Mouse (Mus musculus) gastrocnemius, postnatal 14 days (tissue): Measurements from ENCODE around the gene Iqgap3. TPM values are rescaled to one million over a fixed set of nuclear protein-coding genes. Genes with fewer than 3 reads are reported as not detected.

Experiments
- DNase-seq: peaks from one replicate; pipeline ENCODE4 v3.0.0; 2021; ENCODE audit warnings: mixed read lengths
- intact Hi-C: fragments of 180-260 bp; cut with DNase I; formaldehyde crosslinking; loops from one replicate; pipeline ENCODE4 v1.15.1; 2025; ENCODE audit warnings: low total_unique reads
- total RNA-seq, 2 experiments: library from RNA; stranded (reverse); gene quantifications; 2 replicates each; pipeline ENCODE4 v1.2.3; 2021

Iqgap3 gene
- total RNA-seq, 2 experiments from 2014 or later: 2.5 to 2.7 TPM

DNA sequence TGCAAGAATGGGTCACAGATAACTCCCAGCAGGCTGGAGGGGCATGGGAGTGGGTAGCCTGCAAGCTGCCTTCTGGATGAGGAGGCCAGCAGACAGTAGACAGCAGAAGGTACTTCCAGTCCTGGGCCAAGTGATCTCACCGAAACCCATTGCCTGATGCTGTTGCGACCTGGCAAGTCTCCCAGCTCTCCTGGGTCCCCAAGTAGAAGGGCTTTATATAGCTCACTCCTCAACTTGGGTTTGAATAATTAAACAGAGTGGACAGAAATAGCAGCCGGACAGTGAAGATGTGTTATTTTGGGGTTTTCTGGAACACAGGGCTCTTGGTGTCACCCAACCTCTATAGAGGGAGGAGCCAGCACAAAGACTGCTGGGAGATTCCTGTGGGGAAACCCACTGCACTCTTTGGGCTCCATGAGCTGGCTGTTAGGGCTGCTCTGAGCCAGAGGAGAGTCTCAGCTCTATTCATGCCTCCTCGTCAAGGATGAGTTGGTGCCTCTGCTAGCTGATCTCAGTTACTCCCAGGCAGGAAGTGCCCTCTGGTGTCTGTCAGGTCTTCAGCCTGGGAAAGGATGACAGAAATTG is 51.5 kb downstream of the Iqgap3 start:
- DNase-seq: peak; percentile 61
- intact Hi-C loops: loop anchor here (5.0 kb wide), 1 partner anchor 36 kb away; no protein-coding TSS in a partner anchor

DNA sequence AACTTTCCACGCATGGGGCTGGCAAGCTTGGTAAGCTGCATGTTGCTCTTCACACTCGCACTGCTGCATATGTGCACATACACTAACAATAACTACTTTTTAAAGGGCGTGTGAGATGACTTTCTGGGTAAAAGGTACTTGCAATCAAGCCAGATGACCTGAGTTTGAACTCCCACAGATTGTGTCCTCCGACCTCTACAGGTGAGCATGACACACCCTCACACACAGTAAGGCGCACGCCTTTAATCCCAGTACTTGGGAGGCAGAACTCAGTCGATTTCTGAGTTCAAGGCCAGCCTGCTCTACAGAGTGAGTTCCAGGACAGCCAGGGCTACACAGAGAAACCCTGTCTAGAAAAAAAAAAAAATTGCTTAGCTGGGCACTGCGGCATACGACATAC is 54.6 kb downstream of the Iqgap3 start:
- no peak for DNase-seq
- intact Hi-C loops: loop anchor here (5.0 kb wide), 1 partner anchor 46 kb away; no protein-coding TSS in a partner anchor

DNA sequence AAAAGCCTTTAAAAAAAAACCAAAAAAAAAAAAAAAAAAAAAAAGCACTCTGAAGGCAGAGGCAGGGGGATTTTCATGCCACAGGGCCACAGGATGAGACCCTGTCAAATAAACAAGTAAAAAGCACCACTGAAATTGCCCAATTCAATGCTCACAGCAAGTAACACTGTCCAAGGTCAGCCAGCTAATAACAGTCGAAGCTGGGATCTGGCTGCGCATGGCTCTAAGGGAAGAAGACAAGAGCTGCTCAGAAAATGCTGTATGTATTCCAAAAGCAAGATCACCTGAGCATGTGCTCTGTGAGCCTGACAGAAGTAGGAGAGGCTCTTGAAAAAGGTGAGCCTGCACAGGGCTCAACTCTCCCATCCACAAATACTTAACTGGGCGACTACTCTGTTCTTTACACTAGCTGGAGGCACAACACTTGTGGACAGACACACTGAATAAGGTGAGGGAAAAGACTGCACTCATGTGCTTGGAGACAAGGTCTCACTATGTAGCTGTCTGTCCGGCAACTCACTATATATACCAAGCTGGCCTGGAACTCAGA is 55.2 kb downstream of the Iqgap3 start:
- intact Hi-C loops: loop anchor here (5.0 kb wide), 1 partner anchor 45 kb away; no protein-coding TSS in a partner anchor
- no peak for DNase-seq

DNA sequence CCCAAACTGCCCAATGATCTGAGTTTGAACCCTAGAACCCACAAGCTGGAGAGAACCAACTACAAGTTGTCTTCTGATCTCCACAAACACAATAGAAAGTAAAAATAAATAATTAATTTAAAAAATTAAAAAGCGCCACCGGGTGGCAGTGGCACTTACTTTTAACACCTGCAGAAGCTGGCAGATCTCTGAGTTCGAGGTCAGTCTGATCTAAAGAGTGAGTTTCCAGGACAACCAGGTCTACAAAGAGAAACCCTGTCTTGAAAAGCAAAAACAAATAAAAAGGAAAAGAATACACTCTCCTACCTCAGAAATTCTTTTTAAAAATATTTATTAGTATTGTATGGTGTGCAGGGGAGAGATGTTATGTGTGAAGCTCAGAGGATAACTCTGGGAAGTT is 56.0 kb downstream of the Iqgap3 start:
- DNase-seq: no peak
- intact Hi-C loops: loop anchor here (5.0 kb wide), 1 partner anchor 44 kb away; no protein-coding TSS in a partner anchor

DNA sequence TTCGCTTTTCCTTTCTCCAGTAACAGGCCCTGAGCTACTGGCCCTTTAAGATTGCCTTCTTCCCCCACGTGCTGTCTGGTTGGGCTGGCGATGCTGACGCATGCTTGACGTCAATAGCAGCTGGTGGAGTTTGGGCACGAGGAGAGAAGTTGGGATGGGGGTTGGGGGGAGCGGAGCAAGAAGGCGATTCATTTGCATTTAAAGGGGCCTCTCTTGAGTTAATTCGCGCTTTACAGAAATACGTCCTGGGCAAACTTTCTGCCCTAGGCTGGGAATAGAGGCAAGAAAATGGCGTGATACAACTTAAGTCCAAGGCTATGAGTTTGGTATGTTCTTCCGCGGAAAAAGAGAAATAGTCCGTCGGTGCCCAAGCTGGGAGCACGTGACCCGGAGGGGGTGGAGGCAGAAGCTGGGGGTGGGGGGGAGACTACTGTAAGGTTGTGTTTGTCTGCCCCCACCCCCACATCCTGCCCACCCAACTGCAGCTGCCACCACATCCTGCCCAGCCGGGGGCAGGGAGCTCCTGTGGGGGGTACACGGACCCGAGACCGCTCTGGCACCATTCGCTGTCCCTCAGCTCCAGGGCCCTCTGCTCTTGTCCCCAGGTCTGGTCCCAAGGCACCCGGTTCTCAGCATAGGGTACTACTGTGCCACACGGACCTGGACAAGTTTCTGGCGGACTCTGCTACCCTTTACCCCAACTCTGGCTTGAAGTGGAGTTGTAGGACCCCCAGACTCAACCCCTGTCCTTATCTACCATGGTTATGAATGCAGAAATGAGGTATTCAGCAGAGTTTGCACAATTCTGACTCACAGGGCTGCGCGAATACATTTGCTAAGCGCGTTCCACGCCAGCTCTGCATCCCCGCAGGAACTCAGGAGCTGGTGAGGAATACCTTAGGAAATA is 56.8 kb downstream of the Iqgap3 start:
- DNase-seq: peak; percentile 92
- intact Hi-C loops: loop anchor here (5.0 kb wide), 1 partner anchor 44 kb away; no protein-coding TSS in a partner anchor

DNA sequence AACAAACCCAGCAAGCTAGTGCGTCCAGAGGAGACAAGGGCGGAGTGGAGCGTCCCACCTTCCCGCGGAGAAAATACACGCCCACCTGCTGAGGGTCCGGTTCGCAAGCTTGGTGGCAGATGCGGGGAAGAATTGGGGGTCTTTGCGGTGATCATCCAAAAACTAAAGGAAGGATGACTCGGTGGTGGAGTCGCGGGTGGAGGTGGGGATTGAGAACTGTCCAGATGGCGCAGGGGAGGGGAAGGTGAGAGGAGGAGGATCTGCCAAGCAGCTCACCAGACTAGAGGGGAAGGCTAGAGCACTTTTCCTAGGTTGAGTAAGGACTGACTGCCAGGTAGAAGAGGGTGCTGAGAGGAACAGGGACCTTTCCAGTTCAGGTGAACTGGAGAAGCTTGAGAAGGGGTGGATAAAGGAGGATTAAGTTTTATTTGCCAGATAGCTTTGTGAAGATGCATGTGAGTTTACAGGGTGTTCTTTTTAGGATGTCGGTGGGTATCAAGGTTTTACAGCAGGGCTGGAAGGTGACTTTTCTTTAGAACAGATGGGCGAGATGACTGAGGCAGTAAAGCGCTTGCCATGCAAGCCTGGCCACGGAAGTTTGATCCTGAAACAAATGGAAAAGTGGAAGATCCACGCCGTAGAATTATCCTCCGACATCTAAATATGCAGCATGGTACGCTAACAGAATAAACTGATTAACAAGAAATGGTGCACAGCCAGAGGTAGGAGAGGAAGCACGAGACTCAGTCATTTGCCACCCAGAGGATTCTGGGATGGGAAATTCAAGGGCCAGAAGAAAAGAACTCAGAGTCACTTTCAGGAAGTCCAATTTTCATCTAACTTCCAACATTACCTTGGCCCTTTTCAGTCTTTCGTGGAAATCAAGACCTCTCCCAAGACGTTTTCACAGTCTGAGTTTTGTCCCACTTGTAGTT is 57.7 kb downstream of the Iqgap3 start:
- intact Hi-C loops: loop anchor here (5.0 kb wide), 1 partner anchor 43 kb away; no protein-coding TSS in a partner anchor
- DNase-seq: no peak

DNA sequence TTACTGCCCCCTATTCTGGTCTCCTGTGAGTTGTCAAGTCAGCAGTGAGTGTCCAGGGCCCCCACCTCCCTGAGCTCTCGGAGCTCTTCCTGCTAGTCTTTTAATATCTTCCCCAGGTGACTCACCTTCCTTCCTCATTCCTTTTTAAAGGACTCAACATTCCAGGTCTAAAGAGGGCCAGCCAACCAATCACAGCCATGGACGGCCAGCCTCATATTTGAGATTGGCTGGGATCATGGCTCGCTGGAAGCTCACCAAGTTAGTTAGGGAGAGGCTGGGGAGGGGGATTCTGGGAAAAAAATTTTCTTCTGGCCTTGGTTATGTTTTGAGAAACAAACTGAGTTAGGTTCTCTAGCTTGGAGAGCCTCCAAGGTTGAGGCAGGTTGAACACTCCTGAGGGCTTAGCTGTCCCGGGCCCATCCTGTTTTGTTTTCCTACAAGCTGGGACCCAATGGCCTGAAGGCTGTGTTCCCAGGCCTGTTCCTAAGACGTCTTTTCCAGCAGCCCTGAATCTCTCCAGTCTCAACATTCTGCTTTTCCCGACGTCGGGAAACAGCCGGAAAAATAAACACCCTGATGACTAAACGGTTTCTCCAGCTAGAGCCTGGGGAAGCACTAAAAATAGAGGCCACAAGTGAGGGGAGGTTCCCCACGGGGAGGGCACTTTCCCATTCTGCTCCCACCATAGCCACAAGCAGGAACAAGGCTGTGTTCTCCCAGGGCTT is 58.6 kb downstream of the Iqgap3 start:
- intact Hi-C loops: no loop called here
- DNase-seq: no peak

DNA sequence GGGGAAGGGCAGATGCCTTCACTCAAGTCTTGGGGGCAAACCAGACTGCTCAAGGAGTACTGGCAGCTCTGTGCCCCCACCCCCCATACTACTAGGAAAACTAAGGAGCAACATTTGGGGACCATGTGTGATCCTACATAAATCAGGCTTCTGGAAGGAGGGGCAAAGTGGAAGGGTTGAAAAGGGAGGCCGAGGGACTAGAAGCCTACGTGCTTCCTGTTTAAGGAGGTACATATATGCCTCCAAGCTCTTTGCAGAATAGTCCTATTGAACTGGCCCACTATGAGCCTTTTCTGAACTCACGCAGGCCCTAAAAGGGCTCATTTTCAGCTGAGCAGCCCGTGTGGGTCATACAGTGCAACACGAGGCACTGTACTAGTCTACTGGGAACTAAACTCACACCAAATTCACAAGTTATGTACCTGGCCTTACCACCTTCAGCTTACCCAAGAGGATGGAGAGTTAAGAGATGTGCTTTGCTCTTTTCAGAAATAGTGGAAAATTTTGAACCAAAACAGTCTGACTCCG is 59.2 kb downstream of the Iqgap3 start:
- intact Hi-C loops: no loop called here
- DNase-seq: no peak

DNA sequence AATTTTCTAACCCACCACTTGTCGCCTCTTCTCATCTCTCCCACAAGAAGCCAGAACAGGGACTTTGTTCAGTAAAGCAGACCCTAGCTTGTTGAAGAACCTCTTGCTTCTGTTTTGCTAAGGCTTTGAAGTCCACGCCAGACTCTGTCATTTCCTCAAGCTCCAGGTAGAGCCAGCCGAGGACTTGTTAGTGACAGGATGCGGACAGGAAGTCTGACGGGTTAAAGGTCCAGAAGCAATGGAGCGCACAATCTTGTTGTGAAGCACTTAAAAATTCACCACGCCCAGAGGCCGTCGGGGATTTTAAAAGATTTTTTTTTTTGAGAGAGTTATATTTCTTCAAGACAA is 59.6 kb downstream of the Iqgap3 start:
- intact Hi-C loops: no loop called here
- no peak for DNase-seq

DNA sequence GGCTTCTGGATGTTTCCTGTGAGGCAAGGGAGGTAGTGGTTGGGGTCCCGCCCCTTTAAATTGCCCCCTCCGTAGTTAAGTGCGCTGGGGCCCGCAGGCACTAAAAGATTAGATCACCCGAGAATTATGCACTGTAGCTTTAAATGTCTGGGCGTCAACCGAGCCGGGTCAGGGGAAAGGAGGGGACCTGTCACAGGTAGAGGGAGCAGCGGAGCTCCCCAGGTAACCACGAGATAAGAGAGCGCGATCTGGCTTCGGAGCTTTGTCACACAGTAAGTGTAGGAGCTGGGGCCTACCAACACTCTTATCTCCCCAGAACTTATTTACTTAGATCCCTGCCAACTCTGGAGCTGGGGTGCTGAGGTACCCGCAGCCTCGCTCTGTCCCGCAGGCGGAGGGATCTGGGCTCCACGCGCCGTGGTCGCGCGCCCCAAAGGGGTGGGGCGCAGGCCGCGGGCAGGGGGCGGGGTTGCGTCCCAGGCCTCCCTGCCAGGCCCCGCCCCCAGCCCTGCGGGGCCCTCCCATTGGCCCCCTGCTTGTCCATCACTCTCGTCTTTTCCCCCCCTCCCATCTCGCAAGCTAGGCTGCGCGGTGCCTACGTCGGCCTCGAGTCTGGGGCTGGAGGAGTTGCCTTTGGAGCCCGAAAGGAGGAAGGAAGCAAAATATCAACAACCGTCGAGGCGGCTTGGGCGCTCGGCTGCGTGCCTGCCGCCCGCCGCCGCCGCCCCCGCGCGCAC is 60.2 kb downstream of the Iqgap3 start, which contains the start of gene Mef2d:
Mef2d (plus strand) TSS at position 586 of the 737 bp plus-strand sequence.
- peak; percentile 96 for DNase-seq

DNA sequence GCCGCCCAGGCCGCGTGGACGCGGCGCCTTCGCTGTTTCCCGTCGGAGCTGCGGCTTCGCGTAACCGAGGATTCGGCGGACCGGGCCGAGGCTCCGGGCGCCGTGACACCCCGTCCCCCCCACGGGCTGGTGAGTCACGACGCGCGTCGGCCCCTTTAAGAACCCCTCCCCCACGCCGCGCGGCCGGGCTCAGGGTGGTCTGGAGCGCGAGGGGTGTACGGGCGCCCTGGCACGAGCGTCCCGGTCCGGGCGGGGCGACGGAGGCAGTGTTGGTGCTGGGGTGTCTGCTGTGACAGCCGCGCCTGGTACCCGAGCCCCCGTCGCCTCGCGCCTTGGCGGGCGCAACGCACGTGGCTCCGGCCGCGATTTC is 60.8 kb downstream of the Iqgap3 start:
- peak; percentile 69 for DNase-seq
- intact Hi-C loops: no loop called here

More for the DNA sequence above, 60.2 kb downstream of the Iqgap3 start, which contains the start of gene Mef2d:
- intact Hi-C loops: no loop called here

DNA sequence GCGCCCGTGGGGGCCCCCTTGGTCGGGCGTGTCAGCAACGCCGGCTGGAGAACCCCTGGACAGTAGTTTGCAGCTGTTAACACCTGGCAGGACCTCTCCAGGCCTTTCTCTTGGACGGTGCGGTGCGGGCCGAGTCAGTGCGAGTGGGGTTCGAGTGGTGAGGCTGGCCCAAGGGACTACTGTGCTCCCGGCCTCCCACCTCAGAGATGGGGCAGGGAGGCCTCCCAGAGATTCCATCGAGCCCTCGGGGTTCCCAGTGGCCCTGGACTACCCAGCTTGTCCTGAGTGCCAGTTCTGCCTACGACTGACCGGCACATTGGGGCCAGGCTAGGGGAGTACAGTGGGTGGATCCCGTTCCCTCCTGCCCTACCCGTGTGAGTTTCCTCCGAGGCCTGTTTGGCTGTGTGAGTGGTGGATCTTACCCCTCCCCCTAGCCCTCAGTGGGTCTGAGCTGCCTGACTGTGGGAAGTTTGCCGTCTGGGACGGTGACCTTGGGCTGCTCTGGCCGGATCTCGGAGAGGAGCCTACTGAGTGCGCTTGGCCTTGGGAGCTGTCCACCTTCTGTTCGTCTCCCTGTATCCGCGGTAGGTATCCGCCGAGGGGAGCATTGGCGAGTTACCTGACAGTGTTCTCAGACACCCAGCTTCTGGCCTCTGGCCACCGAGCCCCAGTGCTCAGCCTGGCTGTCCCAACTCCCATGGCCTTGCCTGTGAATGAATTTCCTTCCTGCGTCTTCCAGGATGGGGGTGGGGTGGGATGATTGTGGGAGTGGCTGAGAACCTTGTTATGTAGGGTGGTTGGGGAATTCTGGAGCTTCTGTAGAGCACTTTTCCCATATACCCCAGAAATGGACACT is 61.4 kb downstream of the Iqgap3 start:
- intact Hi-C loops: no loop called here
- DNase-seq: peak; percentile 71

DNA sequence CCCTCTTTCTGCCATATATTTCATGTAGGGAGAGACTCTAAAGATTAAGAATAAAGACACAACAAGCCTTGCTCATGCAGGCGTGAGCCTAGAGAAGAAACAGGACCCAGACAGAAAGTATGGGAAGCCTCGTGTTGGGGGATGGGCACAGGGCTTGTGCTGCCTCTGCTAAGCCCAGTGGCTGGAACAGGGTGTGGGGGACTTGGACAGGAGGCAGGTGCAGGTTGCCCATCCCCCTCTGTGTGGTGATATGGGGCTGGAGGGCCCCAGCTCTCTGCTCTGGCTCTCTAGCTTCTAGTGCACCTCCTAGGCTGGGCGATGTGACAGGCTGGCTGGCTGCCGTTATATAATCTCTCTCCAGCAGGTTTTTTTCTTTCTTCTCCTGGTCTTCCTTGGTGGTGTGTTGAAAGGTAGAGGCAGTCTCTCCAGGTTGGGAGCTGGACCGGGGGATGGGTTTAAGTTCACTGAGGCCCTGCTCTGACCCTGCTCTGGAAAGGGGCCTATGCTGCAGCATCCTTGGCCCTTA is 62.3 kb downstream of the Iqgap3 start:
- intact Hi-C loops: no loop called here
- DNase-seq: peak; percentile 66

DNA sequence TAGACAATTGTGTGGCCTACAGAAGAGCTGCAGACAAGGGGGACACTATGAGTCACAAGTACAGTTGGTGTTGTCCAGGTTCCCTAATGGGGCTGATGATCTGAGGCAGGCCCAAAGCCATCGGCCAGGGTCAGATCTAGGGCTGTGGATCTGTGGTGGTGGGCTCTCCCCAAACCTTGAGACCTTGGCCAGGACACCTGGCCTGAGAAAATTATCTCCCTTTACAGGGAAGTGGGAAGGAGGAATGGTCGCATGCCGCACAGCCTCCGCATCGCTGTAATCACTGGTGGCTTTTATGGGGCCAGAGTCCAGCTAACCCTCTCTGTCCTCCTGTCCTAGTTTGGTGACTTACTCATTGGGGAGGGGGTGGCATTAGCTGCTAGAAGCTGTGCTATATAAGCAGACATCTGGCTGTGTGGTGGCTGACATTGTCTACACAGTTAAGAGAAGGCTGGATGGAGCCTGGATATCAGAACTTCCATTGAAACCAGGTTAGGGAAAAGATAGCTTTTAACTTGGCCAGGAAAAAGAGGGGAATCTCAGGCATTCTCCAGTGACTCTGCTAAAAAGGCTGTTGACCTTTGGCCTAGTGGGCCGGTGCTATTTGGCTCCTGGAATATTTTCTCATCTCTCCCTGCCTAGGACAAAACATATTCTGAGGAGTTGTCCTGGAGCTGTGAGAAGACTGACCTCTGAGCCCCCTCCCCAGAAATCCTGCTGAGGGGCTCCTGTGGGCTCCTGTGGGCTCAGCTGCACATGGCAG is 63.1 kb downstream of the Iqgap3 start:
- intact Hi-C loops: no loop called here
- no peak for DNase-seq

DNA sequence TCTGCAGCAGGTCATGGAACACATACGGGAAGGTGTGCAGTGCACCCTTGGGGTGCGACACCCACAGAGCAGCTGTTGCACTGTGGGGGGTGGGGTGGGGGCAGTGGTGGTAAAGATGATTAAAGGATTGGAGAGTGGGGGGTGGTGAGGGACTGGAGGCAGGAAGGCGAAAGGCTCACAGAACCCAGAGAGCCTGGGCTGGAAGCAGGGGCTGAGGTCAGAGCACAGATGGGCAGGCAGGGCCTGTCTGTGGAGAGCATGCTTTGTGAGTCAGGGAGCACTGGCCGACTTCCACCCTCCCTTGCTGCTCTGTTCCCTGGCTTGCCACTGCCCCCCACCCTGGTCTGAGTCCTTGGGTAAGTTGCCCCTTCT is 63.6 kb downstream of the Iqgap3 start:
- intact Hi-C loops: no loop called here

DNA sequence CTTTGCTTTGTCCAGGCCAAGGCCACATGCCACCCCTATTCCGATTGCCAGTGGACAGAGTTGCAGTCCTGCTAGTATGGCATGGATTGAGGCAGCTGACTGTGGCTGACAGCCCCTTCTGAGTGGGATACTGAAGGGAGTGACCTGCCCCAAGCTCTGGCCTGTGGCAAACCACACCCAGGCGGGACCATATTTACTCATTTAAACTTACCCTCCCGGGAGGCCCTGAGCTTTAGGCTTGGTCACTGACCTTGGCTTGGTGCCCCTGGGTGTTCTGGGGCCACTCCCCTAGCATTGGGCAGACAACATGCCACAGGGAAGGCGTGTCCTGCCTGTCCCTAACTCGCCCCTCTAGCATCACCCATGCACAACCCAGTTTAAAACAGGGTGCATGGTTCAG is 64.2 kb downstream of the Iqgap3 start:
- peak; percentile 52 for DNase-seq

More for the DNA sequence above, 63.6 kb downstream of the Iqgap3 start:
- peak; percentile 69 for DNase-seq

More for the DNA sequence above, 64.2 kb downstream of the Iqgap3 start:
- intact Hi-C loops: no loop called here
